Mouse (Mus musculus) embryo, embryonic 10.5 days (tissue): ENCODE data around the gene Bcar3.

Experiments used
- DNase-seq: peaks from one replicate; pipeline ENCODE4 v3.0.0-alpha.2; 2015; ENCODE audit warnings: low spot score

Gene Bcar3

DNA sequence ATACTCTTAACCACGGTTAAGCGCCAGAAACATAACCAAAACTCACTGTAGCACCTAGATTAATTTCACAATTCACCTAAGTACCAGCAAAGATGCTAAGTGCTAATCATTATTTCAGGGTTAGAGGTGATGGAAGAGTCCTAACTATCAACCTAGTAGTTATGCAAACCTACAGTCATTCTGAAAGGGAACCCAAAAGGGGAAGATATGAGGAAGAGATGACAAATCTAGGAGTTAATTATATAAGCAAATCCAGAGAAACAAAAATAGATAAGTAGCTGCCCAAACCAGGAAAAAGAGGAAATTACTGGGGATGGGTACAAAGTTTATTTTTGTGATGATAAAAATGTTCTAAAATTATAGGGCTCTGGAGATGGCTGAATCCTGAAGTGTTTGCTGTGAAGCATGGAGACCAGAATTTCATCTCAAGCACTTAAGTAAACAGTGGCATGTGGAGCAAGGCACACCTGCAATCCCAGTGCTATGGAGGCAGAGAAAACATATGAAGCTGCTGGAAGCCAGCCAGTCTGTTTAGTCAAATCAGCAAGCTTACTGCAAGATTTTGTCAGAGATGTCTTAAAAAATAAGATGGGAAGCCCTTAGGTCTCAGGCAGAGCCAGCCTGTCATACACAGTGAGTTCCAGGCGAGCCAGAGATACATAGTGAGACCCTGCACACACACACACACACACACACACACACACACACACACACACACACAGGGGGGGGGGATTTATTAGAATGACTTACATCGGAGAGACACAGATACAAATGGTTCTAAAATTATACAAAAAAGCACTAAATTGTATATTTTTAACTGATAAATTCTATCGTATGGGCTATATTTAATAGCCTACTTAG, 279.7 kb downstream of the Bcar3 start:
- no peak for DNase-seq

DNA sequence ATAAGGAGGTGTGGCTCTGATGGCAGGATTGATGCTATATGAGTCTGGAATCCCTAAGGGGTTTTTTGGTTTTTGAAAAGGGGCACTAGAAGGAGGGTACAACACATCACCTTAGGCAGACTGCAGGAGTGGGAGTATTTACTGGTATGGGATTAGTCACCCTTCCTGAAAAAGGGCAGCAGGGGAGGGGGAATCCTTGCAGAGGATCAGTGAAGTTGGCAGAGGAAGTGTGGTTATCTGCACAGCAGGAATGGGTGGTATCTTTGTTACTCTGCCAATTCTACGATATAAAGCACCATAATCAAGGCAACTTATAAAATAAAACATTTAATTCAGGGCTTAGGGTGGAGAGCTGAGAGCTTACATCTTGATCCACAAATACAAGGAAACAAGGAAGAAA, 281.0 kb downstream of the Bcar3 start:
- no peak for DNase-seq

DNA sequence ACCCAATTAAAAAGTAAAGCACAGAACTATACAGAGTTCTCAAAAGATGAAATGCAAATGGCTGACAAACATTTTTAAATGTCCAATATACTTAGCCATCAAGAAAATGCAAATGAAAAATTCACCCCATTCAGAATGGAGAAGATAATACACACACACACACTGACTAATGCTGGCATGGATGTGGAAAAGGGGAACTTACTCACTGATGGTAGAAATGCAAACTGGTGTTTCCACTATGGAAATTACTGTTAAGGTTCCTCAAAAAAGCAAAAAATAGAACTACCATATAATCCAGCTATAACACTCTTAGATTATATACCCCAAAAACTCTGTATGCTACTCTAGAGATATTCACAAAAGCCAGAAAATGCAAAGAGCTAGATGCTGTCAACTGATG, 283.4 kb downstream of the Bcar3 start:
- no peak for DNase-seq
